Mouse (Mus musculus) limb, embryonic 13.5 days (tissue): ENCODE results near the gene Zc2hc1b. TPM values are rescaled to one million over a fixed set of nuclear protein-coding genes. Genes with fewer than 3 reads are reported as not detected.

Experiments
- ATAC-seq: fragments of 200-750 bp; cut with Nextera tagmentation; 2 replicates; pipeline ENCODE4 v1.8.0; 2017; ENCODE audit warnings: low read depth, moderate number of reproducible peaks, moderate TSS enrichment; ENCODE audit not compliant: low FRiP score
- H3K27ac ChIP-seq: fragments of 300-500 bp; sonication (generic); 2 replicates; pipeline ENCODE4 v1.5.1; 2015; ENCODE audit warnings: inconsistent platforms, mild to moderate bottlenecking, moderate library complexity
- H3K27me3 ChIP-seq: fragments of 300-500 bp; sonication (generic); 2 replicates; pipeline ENCODE4 v1.6.1; 2015; ENCODE audit warnings: mild to moderate bottlenecking, inconsistent platforms
- H3K36me3 ChIP-seq: fragments of 300-500 bp; sonication (generic); 2 replicates; pipeline ENCODE4 v1.6.1; 2015; ENCODE audit warnings: inconsistent platforms, mild to moderate bottlenecking, moderate library complexity
- H3K4me1 ChIP-seq: fragments of 300-500 bp; sonication (generic); 2 replicates; pipeline ENCODE4 v1.6.1; 2015; ENCODE audit warnings: inconsistent platforms
- H3K4me2 ChIP-seq: fragments of 300-500 bp; sonication (generic); replicated peaks from 2 replicates; pipeline ENCODE4 v1.6.1; 2015; ENCODE audit warnings: inconsistent platforms, mild to moderate bottlenecking, moderate library complexity
- H3K4me3 ChIP-seq: fragments of 300-500 bp; sonication (generic); 2 replicates; pipeline ENCODE4 v1.5.1; 2015; ENCODE audit warnings: moderate library complexity, mild to moderate bottlenecking, inconsistent platforms
- H3K9ac ChIP-seq: fragments of 300-500 bp; sonication (generic); 2 replicates; pipeline ENCODE4 v1.6.1; 2015; ENCODE audit warnings: mild to moderate bottlenecking, inconsistent platforms
- H3K9me3 ChIP-seq: fragments of 300-500 bp; sonication (generic); 2 replicates; pipeline ENCODE4 v1.6.1; 2016; ENCODE audit warnings: inconsistent platforms
- WGBS: fragments of 180-500 bp; shearing (Covaris S2); methylation state at CpG from one replicate; pipeline ENCODE4 v1.1.7; 2015; 5-methylcytosine and 5-hydroxymethylcytosine counted together
- polyA plus RNA-seq: library from polyadenylated mRNA; unstranded; fragments of >200 nt; fragmentation: Nextera tagmentation; extraction: Ambion mirVana; gene quantifications from 2 replicates; pipeline ENCODE4 v1.2.1, GENCODE M21; 2015

Gene Zc2hc1b
- not detected in 2 replicates for polyA plus RNA-seq

GRCm38 (mm10) chr10:13177973-13178624 lies at the start of gene Zc2hc1b:
Gene Zc2hc1b (minus strand): TSS chr10:13178023.
- Histone ChIP-seq H3K27me3 (no peaks in the 10 kb centered on the region), H3K9ac (no peak within 1 kb of the TSS), H3K4me2 (no peak within 1 kb of the TSS), H3K4me1 (peaks cover 4% of the 10 kb centered on the region), H3K27ac (no peak within 1 kb of the TSS), H3K9me3 (no peaks in the 10 kb centered on the region), H3K4me3 (no peak within 1 kb of the TSS), H3K36me3 (peaks cover 65% of the 10 kb centered on the region)
- 78% methylated on average over 7 of the region's 7 CpGs for WGBS
- no peak for ATAC-seq

DNA sequence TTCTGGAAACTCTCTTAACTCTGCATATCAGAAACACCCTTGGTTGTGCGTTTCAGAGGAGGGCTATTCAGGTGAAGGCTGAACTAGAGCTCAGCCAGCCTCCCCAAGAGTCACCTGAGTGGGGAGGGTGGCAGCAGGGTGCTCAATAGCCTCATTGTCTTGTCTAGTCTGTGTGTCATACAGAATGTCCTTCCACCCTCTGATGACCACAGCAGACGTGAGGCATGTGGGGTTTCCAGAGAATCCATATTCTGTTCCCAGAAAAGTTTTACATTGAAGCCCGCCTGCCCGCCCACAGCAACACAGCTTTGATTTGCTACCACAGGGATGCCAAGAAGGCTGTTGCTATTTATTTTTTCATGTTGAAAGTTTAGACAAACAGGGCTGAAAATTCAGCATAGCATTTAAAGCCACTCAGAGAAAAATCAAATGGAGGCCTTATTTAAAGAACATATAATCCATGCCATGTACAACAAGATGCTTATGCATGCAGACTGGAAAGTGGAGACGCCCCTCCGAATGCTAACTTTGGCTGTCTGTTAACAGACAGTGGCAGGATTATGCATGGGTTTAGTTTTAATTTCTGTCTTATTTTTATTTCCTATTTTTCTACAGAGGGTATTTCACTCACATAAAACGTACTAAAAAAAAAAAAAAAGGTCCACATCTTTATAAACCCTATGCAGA lies 47.7 kb upstream of the Zc2hc1b start:
- ATAC-seq: no peak
- 84% methylated on average over 7 of the region's 7 CpGs for WGBS
- Histone ChIP-seq H3K36me3 (peaks cover 27% of the 10 kb centered on the region), H3K4me2 (no peak overlapping the region), H3K4me1 (no peaks in the 10 kb centered on the region), H3K4me3 (no peak overlapping the region), H3K27me3 (no peaks in the 10 kb centered on the region), H3K9ac (no peak overlapping the region), H3K9me3 (no peaks in the 10 kb centered on the region), H3K27ac (0 out of 2 replicates have a peak overlapping the region, but pooled peaks have one; percentile 7)

DNA sequence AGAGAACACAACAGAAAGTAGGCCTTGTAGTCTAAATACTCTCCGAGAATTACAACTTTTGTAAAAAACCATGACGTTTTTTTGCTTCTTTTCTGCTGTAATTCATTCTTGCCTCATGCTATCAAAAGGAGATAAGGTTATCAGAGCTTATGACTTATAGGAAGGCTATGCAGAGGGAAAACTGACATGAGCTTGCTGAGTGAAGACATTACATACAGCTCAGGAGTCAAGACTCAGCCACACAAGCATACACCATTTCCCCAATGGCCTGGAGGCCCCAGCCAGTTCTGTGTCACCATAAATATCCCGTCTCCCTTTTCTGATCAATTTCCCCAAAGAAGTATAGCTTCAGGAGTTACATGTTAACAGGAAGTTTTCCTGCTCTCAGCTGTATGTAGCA lies 44.3 kb upstream of the Zc2hc1b start:
- no peaks in the 10 kb centered on the region for H3K9me3 ChIP-seq
- no peak overlapping the region for H3K4me3 ChIP-seq
- no peaks in the 10 kb centered on the region for H3K4me1 ChIP-seq
- no peak overlapping the region for H3K4me2 ChIP-seq
- ATAC-seq: no peak
- WGBS: 83% methylated on average over 3 of the region's 3 CpGs
- no peak overlapping the region for H3K27ac ChIP-seq
- H3K9ac ChIP-seq: no peak overlapping the region
- H3K27me3 ChIP-seq: no peaks in the 10 kb centered on the region
- peaks cover 19% of the 10 kb centered on the region for H3K36me3 ChIP-seq

- WGBS: 68% methylated on average over 1 of the region's 1 CpGs
Measured at GRCm38 (mm10) chr10:13220061-13220460, 42.2 kb upstream of the Zc2hc1b start.

DNA sequence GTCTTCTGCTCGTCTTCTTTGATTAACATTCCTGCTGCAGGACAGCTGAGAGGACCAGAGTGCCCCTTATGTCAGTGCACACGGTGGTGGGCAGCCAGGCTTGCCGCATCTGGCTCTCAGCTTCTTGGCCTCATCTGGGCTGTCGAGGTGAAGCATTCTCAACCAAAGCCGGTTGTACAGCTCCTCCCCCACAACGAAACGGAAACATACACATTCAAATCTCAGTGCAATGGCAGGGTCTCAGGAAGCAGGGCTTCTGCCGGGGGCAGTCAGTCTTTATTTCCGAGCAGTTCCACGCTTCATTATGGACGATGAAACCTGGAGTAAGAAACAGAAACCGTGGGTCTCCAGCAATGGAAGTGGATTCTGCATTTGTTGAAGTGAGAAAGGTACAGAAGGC lies 36.1 kb upstream of the Zc2hc1b start:
- H3K4me3 ChIP-seq: no peak overlapping the region
- H3K4me1 ChIP-seq: peaks cover 10% of the 10 kb centered on the region; the same call in 1 of the 2 replicates
- ATAC-seq: no peak
- no peaks in the 10 kb centered on the region for H3K9me3 ChIP-seq
- 81% methylated on average over 12 of the region's 12 CpGs for WGBS
- no peak overlapping the region for H3K27ac ChIP-seq
- no peak overlapping the region for H3K4me2 ChIP-seq
- no peaks in the 10 kb centered on the region for H3K27me3 ChIP-seq
- no peak overlapping the region for H3K9ac ChIP-seq
- H3K36me3 ChIP-seq: peaks cover 4% of the 10 kb centered on the region; the same call in 1 of the 2 replicates

More at GRCm38 (mm10) chr10:13220061-13220460, 42.2 kb upstream of the Zc2hc1b start:
- Histone ChIP-seq H3K27me3 (no peaks in the 10 kb centered on the region), H3K9ac (no peak overlapping the region), H3K4me2 (no peak overlapping the region), H3K4me3 (no peak overlapping the region), H3K36me3 (peaks cover 19% of the 10 kb centered on the region), H3K4me1 (no peaks in the 10 kb centered on the region), H3K9me3 (no peaks in the 10 kb centered on the region), H3K27ac (no peak overlapping the region)
- ATAC-seq: no peak

DNA sequence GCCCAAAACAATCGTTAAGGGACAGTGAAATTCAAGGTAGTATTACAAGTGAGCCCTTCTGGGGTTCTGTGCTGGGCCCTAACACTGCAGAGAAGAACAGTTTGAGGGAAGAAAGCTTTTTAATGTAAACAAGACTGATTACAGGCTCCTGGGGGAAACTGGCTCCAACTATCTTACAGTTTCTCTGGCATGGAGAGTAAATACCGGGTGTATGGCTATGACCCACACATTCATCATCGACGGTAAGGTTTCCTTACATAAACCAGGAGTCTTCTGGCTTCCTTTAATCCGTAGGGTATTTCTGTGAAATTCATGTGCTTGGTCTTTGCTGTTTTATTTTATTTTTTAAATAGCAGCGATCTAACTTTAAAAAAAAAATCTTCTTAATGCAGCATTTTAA lies 35.0 kb upstream of the Zc2hc1b start:
- H3K27me3 ChIP-seq: no peaks in the 10 kb centered on the region
- no peak overlapping the region for H3K4me2 ChIP-seq
- ATAC-seq: no peak
- no peak overlapping the region for H3K4me3 ChIP-seq
- 56% methylated on average over 6 of the region's 6 CpGs for WGBS
- no peak overlapping the region for H3K27ac ChIP-seq
- H3K36me3 ChIP-seq: peaks cover 4% of the 10 kb centered on the region; the same call in 1 of the 2 replicates
- peaks cover 10% of the 10 kb centered on the region; the same call in 1 of the 2 replicates for H3K4me1 ChIP-seq
- no peaks in the 10 kb centered on the region for H3K9me3 ChIP-seq
- H3K9ac ChIP-seq: no peak overlapping the region

DNA sequence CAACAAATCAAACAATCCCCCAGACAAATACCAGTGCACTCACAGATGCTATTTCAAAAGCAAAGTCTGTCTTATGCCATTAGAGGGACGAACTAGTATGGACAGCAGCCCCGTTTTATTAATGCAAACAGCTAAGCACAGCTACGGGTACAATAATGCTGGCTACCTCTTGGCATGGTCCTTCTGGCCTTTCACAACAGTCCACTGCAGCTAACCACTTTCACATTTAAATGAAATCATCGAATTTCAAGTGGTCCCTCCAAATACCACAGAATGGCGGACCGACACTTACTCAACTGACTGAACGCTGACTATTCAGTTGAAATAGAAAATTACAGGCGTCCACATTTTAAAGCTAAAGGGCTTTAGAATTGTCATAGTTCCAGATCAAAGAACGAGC lies 34.5 kb upstream of the Zc2hc1b start:
- no peaks in the 10 kb centered on the region for H3K9me3 ChIP-seq
- peaks cover 10% of the 10 kb centered on the region; the same call in 1 of the 2 replicates for H3K4me1 ChIP-seq
- ATAC-seq: no peak
- 76% methylated on average over 9 of the region's 9 CpGs for WGBS
- no peak overlapping the region for H3K4me3 ChIP-seq
- no peak overlapping the region; the same call in 1 of the 2 replicates for H3K27ac ChIP-seq
- no peak overlapping the region for H3K4me2 ChIP-seq
- H3K9ac ChIP-seq: no peak overlapping the region
- H3K36me3 ChIP-seq: peaks cover 4% of the 10 kb centered on the region; the same call in 1 of the 2 replicates
- H3K27me3 ChIP-seq: no peaks in the 10 kb centered on the region

- Histone ChIP-seq H3K9ac (no peak overlapping the region), H3K4me2 (no peak overlapping the region), H3K4me1 (peaks cover 10% of the 10 kb centered on the region; the same call in 1 of the 2 replicates), H3K4me3 (no peak overlapping the region), H3K9me3 (no peaks in the 10 kb centered on the region), H3K27ac (no peak overlapping the region), H3K27me3 (no peaks in the 10 kb centered on the region), H3K36me3 (peaks cover 4% of the 10 kb centered on the region; the same call in 1 of the 2 replicates)
- 74% methylated on average over 8 of the region's 8 CpGs for WGBS
- ATAC-seq: no peak
Measured at GRCm38 (mm10) chr10:13209930-13210637, 32.3 kb upstream of the Zc2hc1b start.

GRCm38 (mm10) chr10:13209506-13209905 lies 31.7 kb upstream of the Zc2hc1b start:
- ATAC-seq: no peak
- H3K36me3 ChIP-seq: peaks cover 4% of the 10 kb centered on the region; the same call in 1 of the 2 replicates
- no peak overlapping the region for H3K9ac ChIP-seq
- H3K27ac ChIP-seq: peak overlapping the region; percentile 22; the same call in 1 of the 2 replicates
- no peaks in the 10 kb centered on the region for H3K9me3 ChIP-seq
- H3K4me3 ChIP-seq: no peak overlapping the region
- 75% methylated on average over 3 of the region's 3 CpGs for WGBS
- peaks cover 10% of the 10 kb centered on the region; the same call in 1 of the 2 replicates for H3K4me1 ChIP-seq
- H3K4me2 ChIP-seq: no peak overlapping the region
- H3K27me3 ChIP-seq: no peaks in the 10 kb centered on the region

DNA sequence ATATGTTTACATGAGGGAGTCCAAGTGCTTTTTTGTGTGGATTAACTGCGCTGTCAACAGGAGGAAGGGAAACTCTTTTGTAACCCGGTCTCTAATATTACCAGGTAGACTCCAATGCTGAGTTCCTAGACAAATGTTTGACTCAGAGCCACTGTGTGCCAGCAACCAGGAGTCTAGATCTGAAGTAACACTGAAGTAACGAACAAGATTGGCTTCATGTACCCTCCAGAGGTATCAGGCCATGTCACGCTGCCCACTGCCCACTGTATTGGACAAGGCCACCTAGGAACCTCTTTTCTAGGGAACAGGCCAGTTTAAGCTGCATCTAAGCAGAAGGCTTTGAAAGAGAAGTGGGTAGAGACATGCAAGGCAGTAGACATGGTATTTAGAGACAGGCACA lies 31.2 kb upstream of the Zc2hc1b start:
- H3K4me2 ChIP-seq: no peak overlapping the region
- peaks cover 4% of the 10 kb centered on the region; the same call in 1 of the 2 replicates for H3K36me3 ChIP-seq
- ATAC-seq: no peak
- H3K9ac ChIP-seq: no peak overlapping the region
- WGBS: 86% methylated on average over 4 of the region's 4 CpGs
- peaks cover 10% of the 10 kb centered on the region; the same call in 1 of the 2 replicates for H3K4me1 ChIP-seq
- H3K4me3 ChIP-seq: no peak overlapping the region
- H3K9me3 ChIP-seq: no peaks in the 10 kb centered on the region
- no peaks in the 10 kb centered on the region for H3K27me3 ChIP-seq
- H3K27ac ChIP-seq: peak overlapping the region; percentile 22; the same call in 1 of the 2 replicates

DNA sequence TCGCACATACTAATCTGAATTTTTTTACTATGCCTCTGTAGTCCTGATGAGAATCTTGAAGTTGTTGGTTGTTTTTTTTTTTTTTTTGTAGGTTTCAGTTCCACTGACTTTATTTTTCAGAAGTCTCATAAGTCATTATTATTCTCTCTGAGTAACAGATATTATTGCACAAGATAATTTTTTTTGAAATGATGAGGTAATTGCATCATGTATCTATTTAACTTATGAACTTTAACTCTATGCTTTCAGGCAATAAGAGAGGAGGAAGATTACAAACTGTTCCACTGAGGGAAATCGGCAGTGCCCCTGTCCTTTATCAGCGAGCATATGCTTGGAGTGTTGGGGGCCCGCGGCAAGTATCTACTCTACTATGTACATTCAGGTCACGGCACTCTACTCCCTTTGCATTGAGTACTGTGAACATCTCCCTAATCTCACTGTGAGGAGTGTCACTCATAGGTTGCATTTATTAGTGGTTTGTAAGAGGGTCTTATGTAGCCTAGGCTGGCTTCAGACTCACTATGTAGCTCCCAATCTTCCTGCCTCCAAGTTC lies 24.0 kb upstream of the Zc2hc1b start:
- 96% methylated on average over 6 of the region's 6 CpGs for WGBS
- H3K36me3 ChIP-seq: no peaks in the 10 kb centered on the region
- 0 out of 2 replicates have a peak, but pooled peaks cover 5% of the 10 kb centered on the region for H3K4me1 ChIP-seq
- H3K9me3 ChIP-seq: no peaks in the 10 kb centered on the region
- no peaks in the 10 kb centered on the region for H3K27me3 ChIP-seq
- no peak overlapping the region for H3K4me2 ChIP-seq
- ATAC-seq: no peak
- no peak overlapping the region for H3K9ac ChIP-seq
- H3K4me3 ChIP-seq: no peak overlapping the region
- H3K27ac ChIP-seq: no peak overlapping the region
